Mouse (Mus musculus) spleen, adult 18-20 months (tissue): ENCODE results near the gene Zpbp2.
A peak's percentile ranks its signal among the peaks of the same experiment; 100 is the strongest.
"Not testable (repeated sequence)": the region's sequence is repeated elsewhere in the genome, so short reads cannot be mapped to it uniquely, and the experiment has no call there.

Source experiments
- DNase-seq, 2 experiments: peaks; one replicate each; pipeline ENCODE4 v3.0.0; 2022; ENCODE audit warnings: mixed read lengths in 2 of 2

Gene Zpbp2

DNA sequence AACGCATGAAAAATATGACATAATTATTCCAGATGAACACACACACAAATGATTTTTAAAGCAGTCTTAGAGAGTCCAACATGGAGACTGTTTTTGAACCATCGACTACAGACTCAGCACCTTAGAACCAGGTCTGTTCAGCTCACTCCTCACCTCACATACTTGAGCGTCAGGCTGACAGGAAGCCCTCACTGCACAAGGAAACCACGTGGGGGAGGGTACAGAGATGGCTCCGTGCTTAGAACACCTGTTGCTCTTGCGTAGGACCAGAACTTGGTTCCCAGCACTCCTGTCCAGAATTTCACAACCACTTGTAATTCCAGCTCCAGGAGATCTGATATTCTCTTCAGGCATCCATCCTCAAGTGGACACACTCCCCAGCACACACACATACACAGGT lies 44.1 kb downstream of the Zpbp2 start:
- DNase-seq = no peak

DNA sequence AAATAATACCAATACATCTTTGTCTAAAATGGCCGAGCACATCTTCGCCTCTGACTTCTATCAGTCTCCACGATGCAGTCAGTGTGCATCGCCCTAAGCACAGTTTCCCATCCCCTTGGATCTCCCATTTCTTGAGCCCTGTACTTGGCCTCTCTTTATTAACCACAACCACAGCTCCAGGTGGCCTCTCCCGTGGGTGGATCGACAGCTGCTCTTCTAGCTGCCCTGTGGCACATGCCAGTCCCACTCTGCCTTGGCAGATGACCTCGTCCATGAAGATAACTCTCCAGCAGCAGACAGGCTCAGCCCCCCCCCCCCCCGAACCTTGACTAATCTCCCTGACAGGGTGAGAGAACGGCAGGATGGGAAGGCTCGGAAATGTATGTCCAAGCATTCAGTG lies 44.6 kb downstream of the Zpbp2 start:
- no peak for DNase-seq

DNA sequence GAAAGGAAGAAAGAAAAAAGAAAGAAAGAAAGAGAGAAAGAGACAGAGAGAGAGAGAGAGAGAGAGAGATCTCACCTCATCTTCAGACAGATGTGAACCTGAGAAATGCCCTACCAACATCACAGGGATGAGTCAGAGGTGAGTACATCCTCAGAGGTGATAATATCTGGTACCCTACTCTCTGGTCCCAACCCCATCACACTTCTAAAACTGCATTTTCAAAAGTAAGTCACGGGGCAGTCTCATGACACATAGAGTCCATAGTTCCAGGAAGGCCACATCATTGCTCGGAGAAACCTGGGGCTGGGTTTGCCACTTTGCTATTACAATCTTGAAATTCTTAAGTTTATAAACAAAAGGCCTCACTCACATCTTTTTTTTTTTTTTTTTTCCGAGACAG lies 45.1 kb downstream of the Zpbp2 start:
- DNase-seq = no peak

DNA sequence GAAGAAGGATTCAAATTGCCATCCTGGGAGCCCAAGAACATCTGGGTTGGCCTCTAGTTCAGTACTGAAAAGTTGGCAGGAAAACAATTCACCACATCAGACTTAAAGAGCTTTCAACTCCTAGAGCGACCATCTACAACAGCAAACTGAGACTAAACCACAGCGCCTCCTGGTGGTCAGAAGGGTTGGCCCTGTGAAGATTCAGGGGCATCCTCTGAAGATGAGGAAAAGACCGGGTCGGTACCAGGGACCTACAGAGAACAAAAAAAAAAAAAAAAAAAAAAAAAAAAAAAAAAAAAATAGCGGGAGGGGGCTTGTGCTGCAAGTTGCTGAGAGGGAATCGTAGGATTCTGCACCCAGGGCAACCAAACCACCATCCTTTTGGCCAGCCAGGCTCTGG lies 46.5 kb downstream of the Zpbp2 start:
- peak; percentile 40 to 77 for DNase-seq

DNA sequence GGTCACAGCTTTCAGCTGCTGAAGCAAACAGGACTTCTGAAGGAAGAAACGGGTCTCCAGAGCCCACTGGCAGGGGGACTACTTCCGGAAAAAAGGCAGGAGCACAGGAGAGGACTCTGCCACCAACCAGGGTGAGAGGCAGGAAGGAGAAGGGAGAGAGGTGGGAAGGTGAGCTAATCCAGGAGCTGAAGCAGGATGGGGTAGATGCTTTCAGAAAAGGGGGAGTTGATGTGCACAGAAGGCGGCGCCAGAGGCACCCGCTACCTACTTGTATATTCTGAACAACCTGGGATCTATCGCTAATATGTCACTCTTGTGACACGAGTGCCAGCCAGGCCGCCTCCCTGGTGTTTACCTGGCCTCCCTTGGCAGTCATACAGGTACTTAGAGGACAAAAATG lies 47.1 kb downstream of the Zpbp2 start, which contains the start of gene Lrrc3c:
Lrrc3c (plus strand) TSS at position 301 of the 400 bp plus-strand sequence.
- no peak for DNase-seq

DNA sequence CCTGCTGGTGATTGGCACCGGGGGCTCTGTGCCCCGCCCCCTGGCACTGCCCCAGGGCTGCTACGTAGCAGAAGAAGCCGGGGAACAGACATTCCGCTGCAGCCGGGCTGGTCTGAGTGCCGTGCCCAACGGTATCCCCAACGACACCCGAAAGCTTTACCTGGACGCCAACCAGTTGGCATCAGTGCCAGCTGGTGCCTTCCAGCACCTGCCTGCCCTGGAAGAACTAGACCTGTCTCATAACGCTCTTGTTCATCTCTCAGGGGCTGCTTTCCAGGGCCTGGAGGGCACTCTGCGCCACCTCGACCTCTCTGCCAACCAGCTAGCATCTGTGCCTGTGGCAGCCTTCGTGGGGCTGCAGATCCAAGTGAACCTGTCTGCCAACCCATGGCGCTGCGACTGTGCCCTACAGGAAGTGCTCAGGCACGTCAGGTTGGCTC lies 48.0 kb downstream of the Zpbp2 start:
- no peak for DNase-seq

DNA sequence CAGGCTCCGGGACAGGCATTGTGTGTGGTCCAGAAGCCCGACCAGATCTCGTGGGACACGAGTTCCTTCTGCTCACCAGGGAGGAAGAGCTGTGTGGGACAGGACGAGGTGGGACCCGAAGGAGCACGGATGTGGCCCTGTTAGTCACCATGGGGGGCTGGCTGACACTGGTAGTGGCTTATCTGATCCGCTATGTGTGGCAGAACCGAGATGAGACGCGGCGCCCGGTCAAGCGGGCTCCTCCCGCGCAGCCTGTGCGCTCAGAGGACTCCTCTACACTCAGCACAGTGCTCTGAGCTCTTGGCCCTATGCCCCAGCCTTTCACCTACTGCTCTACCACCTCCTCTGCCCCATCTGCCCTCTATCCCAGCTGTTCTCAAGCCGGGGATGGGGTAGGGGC lies 48.4 kb downstream of the Zpbp2 start:
- no peak for DNase-seq

DNA sequence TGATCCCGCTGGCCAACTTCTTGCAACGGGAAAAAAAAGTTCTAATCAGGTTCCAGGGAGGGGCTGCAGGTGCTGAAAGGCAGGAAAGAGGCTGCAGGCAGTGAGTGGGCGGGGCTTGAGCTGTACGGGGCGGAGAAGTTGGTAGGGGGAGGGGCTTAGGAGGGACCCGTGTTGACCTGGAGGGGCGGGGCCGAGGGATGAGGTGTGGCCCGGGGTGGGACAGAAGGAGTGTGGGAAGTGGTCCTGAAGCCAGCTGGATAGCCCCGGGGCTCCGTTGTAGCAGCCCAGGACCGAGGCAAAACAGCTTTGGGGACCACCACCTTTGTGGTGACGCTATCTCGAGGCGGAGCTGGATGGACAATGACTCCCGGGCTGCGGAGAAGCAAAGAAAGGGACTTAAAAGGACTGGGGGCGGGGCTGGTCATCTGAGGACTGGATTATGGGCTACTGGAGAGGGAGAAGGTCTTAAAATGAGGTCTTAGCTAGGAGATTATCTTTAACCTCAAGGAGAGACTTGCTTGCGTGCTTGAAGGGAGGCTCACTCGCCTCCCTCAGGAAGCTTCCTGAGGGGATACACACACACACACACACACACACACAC lies 51.3 kb downstream of the Zpbp2 start:
- DNase-seq = no peak

DNA sequence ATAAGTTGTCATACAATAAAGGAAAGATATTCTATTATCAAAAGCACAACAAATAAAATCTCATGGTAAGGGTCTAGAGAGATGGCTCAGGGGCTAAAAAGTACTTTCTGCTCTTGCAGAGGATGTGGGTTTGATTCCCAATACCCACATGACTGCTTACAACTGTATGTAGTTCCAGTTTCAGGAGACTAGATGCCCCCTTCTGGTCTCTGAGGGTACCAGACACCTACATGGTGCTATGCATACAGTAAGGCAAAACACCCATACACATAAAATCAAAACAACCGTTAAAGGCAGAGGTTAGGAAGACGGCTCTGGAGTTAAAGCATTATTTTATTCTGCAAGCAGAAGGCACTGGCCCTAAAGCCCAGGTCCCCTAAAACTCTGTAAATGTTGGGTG lies 53.1 kb downstream of the Zpbp2 start:
- DNase-seq = no peak

DNA sequence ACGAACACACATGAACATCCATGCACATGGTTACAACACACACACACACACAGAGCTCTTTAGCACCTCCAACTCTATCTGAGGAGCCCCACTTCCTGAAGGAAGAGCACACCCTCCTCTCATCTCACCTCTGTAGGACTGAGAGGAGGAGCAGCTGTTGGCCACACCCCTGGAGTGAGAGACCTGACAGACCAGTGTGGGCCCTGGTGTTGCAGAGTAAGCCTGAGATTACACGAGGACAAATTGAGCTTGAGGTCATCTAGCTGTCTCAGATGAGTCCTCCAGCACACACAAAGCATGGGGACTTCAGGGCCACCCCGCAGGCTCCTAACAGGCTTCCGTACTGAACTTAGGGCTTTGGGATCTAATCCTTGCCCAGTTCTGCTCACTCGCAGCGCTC lies 54.0 kb downstream of the Zpbp2 start:
- DNase-seq = not testable (repeated sequence)

DNA sequence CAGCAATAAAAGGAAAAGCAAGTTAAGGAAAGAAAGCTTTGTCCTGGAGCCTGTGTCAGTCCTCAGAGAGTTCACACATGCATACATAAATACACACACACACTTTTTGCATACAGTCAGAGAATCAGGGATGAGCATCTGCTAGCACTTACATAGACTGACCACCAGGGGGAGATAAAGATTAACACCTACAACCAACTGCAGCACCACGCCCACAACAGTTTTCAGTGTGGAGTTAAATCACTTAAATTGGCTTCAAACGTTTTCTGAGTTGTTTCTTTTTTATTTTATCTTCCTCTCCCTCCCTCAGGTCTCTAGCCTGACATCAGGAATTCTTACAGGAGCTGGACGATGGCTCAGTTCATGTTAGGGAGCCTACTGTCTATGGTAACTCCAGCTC lies 55.9 kb downstream of the Zpbp2 start:
- DNase-seq = no peak
